11 mouse cellular contexts compared by ENCODE assay signal in genomic region chr3:101111321-101111720, GRCm38 (mm10). TPM values are rescaled to one million over a fixed set of nuclear protein-coding genes. Genes with fewer than 3 reads are reported as not detected.
DNase-seq lines count a peak whose midpoint lies in the region; ATAC-seq and TF ChIP-seq lines count a peak whose summit lies in the region.
"Had no signal": no experiment of that assay in that cellular context is flagged by ENCODE, and none has a peak within 500 bp of the region (broad histone marks: within the 10 kb centered on the region; RNA-seq: fewer than 3 reads in every experiment).

No protein-coding gene starts in this region.

- peaks cover 43% of the 10 kb centered on the region for H3K4me1 ChIP-seq in heart, embryonic 10.5 days
- H3K4me1 ChIP-seq in lung, embryonic 14.5 days (ENCODE audit: insufficient read depth), result peaks cover 22% of the 10 kb centered on the region
- H3K4me1 ChIP-seq in lung, postnatal 0 days (ENCODE audit: insufficient read depth, low read depth, low read length), result peaks cover 3% of the 10 kb centered on the region; the same call in 1 of the 2 replicates
- peaks cover 46% of the 10 kb centered on the region for H3K4me1 ChIP-seq in limb, embryonic 13.5 days
- H3K4me1 ChIP-seq in thymus, adult 2 months (replicated peaks; ENCODE audit: control insufficient read depth, insufficient read depth, low read length), result peaks cover 6% of the 10 kb centered on the region

- H3K27me3 ChIP-seq in heart, embryonic 10.5 days (ENCODE audit: insufficient read depth, poor library complexity, severe bottlenecking), result 0 out of 2 replicates have a peak, but pooled peaks cover 4% of the 10 kb centered on the region
- H3K27me3 ChIP-seq in lung, embryonic 14.5 days (ENCODE audit: insufficient read depth, low read length), result no peaks in the 10 kb centered on the region
- H3K27me3 ChIP-seq in lung, postnatal 0 days (replicated peaks; ENCODE audit: insufficient read depth, low read length), result no peaks in the 10 kb centered on the region
- H3K27me3 ChIP-seq in limb, embryonic 13.5 days, result no peaks in the 10 kb centered on the region
- peaks cover 22% of the 10 kb centered on the region; the same call in 1 of the 2 replicates for H3K27me3 ChIP-seq in thymus, adult 2 months (ENCODE audit: control insufficient read depth, insufficient read depth, low read length)

- H3K36me3 ChIP-seq in heart, embryonic 10.5 days, result no peaks in the 10 kb centered on the region
- H3K36me3 ChIP-seq in lung, embryonic 14.5 days (ENCODE audit: insufficient read depth), result no peaks in the 10 kb centered on the region
- H3K36me3 ChIP-seq in lung, postnatal 0 days (ENCODE audit: insufficient read depth, low read length), result no peaks in the 10 kb centered on the region
- H3K36me3 ChIP-seq in limb, embryonic 13.5 days, result no peaks in the 10 kb centered on the region
- H3K36me3 ChIP-seq in thymus, adult 2 months (ENCODE audit: control insufficient read depth, insufficient read depth, low read length), result no peaks in the 10 kb centered on the region

- H3K9me3 ChIP-seq in heart, embryonic 10.5 days, result no peaks in the 10 kb centered on the region
- no peaks in the 10 kb centered on the region for H3K9me3 ChIP-seq in lung, embryonic 14.5 days (ENCODE audit: low read depth, low read length)
- H3K9me3 ChIP-seq in lung, postnatal 0 days (ENCODE audit: low read length), result no peaks in the 10 kb centered on the region
- H3K9me3 ChIP-seq in limb, embryonic 13.5 days, result no peaks in the 10 kb centered on the region

- H3K9ac ChIP-seq in lung, embryonic 14.5 days, result no peak overlapping the region
- H3K9ac ChIP-seq in lung, postnatal 0 days (replicated peaks; ENCODE audit: low read depth), result no peak overlapping the region
- H3K9ac ChIP-seq in limb, embryonic 13.5 days, result no peak overlapping the region

- ATAC-seq in lung, embryonic 14.5 days (ENCODE audit: insufficient read depth), result no peak
- ATAC-seq in lung, postnatal 0 days, result no peak
- ATAC-seq in limb, embryonic 13.5 days (ENCODE audit: low FRiP score, low read depth), result no peak

- TF ChIP-seq POLR2A in thymus, adult 2 months (IDR thresholded peaks at IDR 0.05; ENCODE audit: control insufficient read depth, extremely low read depth, insufficient read depth, low read length, poor library complexity), result no peak

- no peak for DNase-seq in heart, embryonic 10.5 days (ENCODE audit: low spot score)
- DNase-seq in heart, adult 18-20 months, result no peak
- DNase-seq in lung, embryonic 14.5 days, result no peak
- DNase-seq in lung, postnatal 0 days (ENCODE audit: low spot score), result no peak
- no peak for DNase-seq in thymus, adult 2 months
- DNase-seq in B cell, adult 2 months, result no peak
- DNase-seq in Muller cell, postnatal 12 days (ENCODE audit: inconsistent ontology term), result no peak
- DNase-seq: cerebellum, adult 2 months; gastrocnemius, postnatal 25 days; spleen, adult 18-20 months had no signal

- 60% methylated on average over 10 of the region's 10 CpGs for WGBS in heart, embryonic 10.5 days
- WGBS in lung, embryonic 14.5 days, result 42% methylated on average over 10 of the region's 10 CpGs
- WGBS in lung, postnatal 0 days, result 68% methylated on average over 10 of the region's 10 CpGs
- WGBS in limb, embryonic 13.5 days, result 39% methylated on average over 10 of the region's 10 CpGs
- WGBS in thymus, adult 2 months, result 92% methylated on average over 10 of the region's 10 CpGs

- H3K4me2 ChIP-seq in lung, embryonic 14.5 days, result no peak overlapping the region
- H3K4me2 ChIP-seq in lung, postnatal 0 days (replicated peaks; ENCODE audit: low read depth, low read length), result no peak overlapping the region
- 0 out of 2 replicates have a peak overlapping the region, but pooled peaks have one; percentile 82 for H3K4me2 ChIP-seq in limb, embryonic 13.5 days (replicated peaks)

- H3K4me3 ChIP-seq in heart, embryonic 10.5 days, result no peak overlapping the region
- no peak overlapping the region for H3K4me3 ChIP-seq in lung, embryonic 14.5 days (ENCODE audit: low read depth, low read length)
- no peak overlapping the region for H3K4me3 ChIP-seq in lung, postnatal 0 days (ENCODE audit: low read depth, low read length)
- H3K4me3 ChIP-seq in limb, embryonic 13.5 days, result no peak overlapping the region
- H3K4me3 ChIP-seq in thymus, adult 2 months (ENCODE audit: control insufficient read depth, insufficient read depth, low read length), result no peak overlapping the region

- H3K27ac ChIP-seq in heart, embryonic 10.5 days, result peak overlapping the region; percentile 97
- peak overlapping the region; percentile 91; the same call in 1 of the 2 replicates for H3K27ac ChIP-seq in lung, embryonic 14.5 days (ENCODE audit: low read depth)
- H3K27ac ChIP-seq in lung, postnatal 0 days (ENCODE audit: low read length), result no peak overlapping the region
- 0 out of 2 replicates have a peak overlapping the region, but pooled peaks have one; percentile 90 for H3K27ac ChIP-seq in limb, embryonic 13.5 days
- no peak overlapping the region for H3K27ac ChIP-seq in thymus, adult 2 months (ENCODE audit: control insufficient read depth, insufficient read depth, low read length)

- no peak for TF ChIP-seq CTCF in lung, embryonic 14.5 days (IDR thresholded peaks at IDR 0.05; ENCODE audit: low read depth)
- no peak for TF ChIP-seq CTCF in lung, postnatal 0 days (IDR thresholded peaks at IDR 0.05)
- no peak for TF ChIP-seq CTCF in thymus, adult 2 months (IDR thresholded peaks at IDR 0.05; ENCODE audit: borderline replicate concordance, control insufficient read depth, extremely low read depth, insufficient read depth, low read length, poor library complexity)

- no peak for TF ChIP-seq EP300 in lung, postnatal 0 days (IDR thresholded peaks at IDR 0.05)

RNA-seq across cellular contexts. Expression of gene Ptgfrn, which starts 1.2 kb away (rescaled TPM):
- polyA plus RNA-seq in heart, embryonic 10.5 days (2016; fragmentation: Nextera tagmentation; extraction: Ambion mirVana), result 4.8 and 5.6 TPM in 2 replicates
- total RNA-seq in heart, adult 18-20 months (2021), result 10 to 100 TPM; 19.8 to 21.3 TPM
- 7.5 and 7.9 TPM in 2 replicates for polyA plus RNA-seq in lung, embryonic 14.5 days (2014; fragmentation: Nextera tagmentation; extraction: Ambion mirVana)
- polyA plus RNA-seq in lung, postnatal 0 days (2015; fragmentation: Nextera tagmentation; extraction: Ambion mirVana), result 10.2 and 10.5 TPM in 2 replicates
- 6.6 and 6.7 TPM in 2 replicates for polyA plus RNA-seq in limb, embryonic 13.5 days (2015; fragmentation: Nextera tagmentation; extraction: Ambion mirVana)
- 7.9 and 8.0 TPM in 2 replicates for polyA plus RNA-seq in thymus, adult 2 months (2012; rRNA removed)

Comparison
In these comparisons a context has a peak if more than half of its experiments do, and no peak if none do; other contexts are left out.
1. H3K27ac ChIP-seq: peak in heart, embryonic 10.5 days (single experiment), lung, embryonic 14.5 days (single experiment) and limb, embryonic 13.5 days (single experiment); none in lung, postnatal 0 days (single experiment) and thymus, adult 2 months (single experiment).